Mouse (Mus musculus) intestine, embryonic 14.5 days (tissue): ENCODE results near the gene Mob3c. TPM values are rescaled to one million over a fixed set of nuclear protein-coding genes. Genes with fewer than 3 reads are reported as not detected.

Source experiments
- ATAC-seq: fragments of 200-750 bp; cut with Nextera tagmentation; replicated peaks from 2 replicates; pipeline ENCODE4 v1.8.0; 2017; ENCODE audit warnings: low read depth, moderate number of reproducible peaks, moderate TSS enrichment, moderate library complexity; ENCODE audit not compliant: low FRiP score, low TSS enrichment
- DNase-seq: peaks from one replicate; pipeline ENCODE4 v3.0.0-alpha.2; 2018; ENCODE audit warnings: low spot score
- H3K27ac ChIP-seq: fragments of 300-500 bp; sonication (generic); 2 replicates; pipeline ENCODE4 v1.5.1; 2014; ENCODE audit warnings: low read depth, mild to moderate bottlenecking, control low read depth
- H3K27me3 ChIP-seq: fragments of 300-500 bp; sonication (generic); replicated peaks from 2 replicates; pipeline ENCODE4 v1.6.1; 2014; ENCODE audit warnings: low read length, control low read depth; ENCODE audit not compliant: control insufficient read depth, insufficient read depth
- H3K36me3 ChIP-seq: fragments of 300-500 bp; sonication (generic); 2 replicates; pipeline ENCODE4 v1.6.1; 2014; ENCODE audit warnings: low read length, control low read depth; ENCODE audit not compliant: control insufficient read depth, insufficient read depth
- H3K4me1 ChIP-seq: fragments of 300-500 bp; sonication (generic); replicated peaks from 2 replicates; pipeline ENCODE4 v1.6.1; 2014; ENCODE audit warnings: low read length, control low read depth, mixed read lengths; ENCODE audit not compliant: control insufficient read depth, insufficient read depth
- H3K4me2 ChIP-seq: fragments of 300-500 bp; sonication (generic); 2 replicates; pipeline ENCODE4 v1.6.1; 2014; ENCODE audit warnings: low read length
- H3K4me3 ChIP-seq: fragments of 300-500 bp; sonication (generic); 2 replicates; pipeline ENCODE4 v1.5.1; 2014; ENCODE audit warnings: low read depth, low read length, control low read depth, mixed read lengths
- H3K9ac ChIP-seq: fragments of 300-500 bp; sonication (generic); 2 replicates; pipeline ENCODE4 v1.6.1; 2014; ENCODE audit warnings: mild to moderate bottlenecking, low read length
- H3K9me3 ChIP-seq: fragments of 300-500 bp; sonication (generic); 2 replicates; pipeline ENCODE4 v1.6.1; 2016; ENCODE audit warnings: low read length, control low read depth; ENCODE audit not compliant: control insufficient read depth
- WGBS: fragments of 180-500 bp; shearing (Covaris S2); extraction: QIAGEN DNeasy Blood & Tissue Kit; methylation state at CpG from one replicate; pipeline ENCODE4 v1.1.7; 2014; 5-methylcytosine and 5-hydroxymethylcytosine counted together
- polyA plus RNA-seq: library from polyadenylated mRNA; unstranded; fragments of >200 nt; fragmentation: Nextera tagmentation; extraction: Ambion mirVana; gene quantifications from 2 replicates; pipeline ENCODE4 v1.2.1, GENCODE M21; 2014

Mob3c gene
- polyA plus RNA-seq, 1 experiment from 2014 or later: 10.7 TPM

GRCm38 (mm10) chr4:115873231-115873630 lies 45.3 kb downstream of the Mob3c start:
- Histone ChIP-seq H3K27ac (no peak overlapping the region), H3K4me3 (no peak overlapping the region), H3K4me1 (0 out of 2 replicates have a peak, but pooled peaks cover 3% of the 10 kb centered on the region), H3K27me3 (no peaks in the 10 kb centered on the region), H3K4me2 (no peak overlapping the region), H3K9me3 (no peaks in the 10 kb centered on the region), H3K9ac (no peak overlapping the region), H3K36me3 (peaks cover 32% of the 10 kb centered on the region)
- no peak for ATAC-seq
- 82% methylated on average over 3 of the region's 3 CpGs for WGBS
- DNase-seq: no peak

DNA sequence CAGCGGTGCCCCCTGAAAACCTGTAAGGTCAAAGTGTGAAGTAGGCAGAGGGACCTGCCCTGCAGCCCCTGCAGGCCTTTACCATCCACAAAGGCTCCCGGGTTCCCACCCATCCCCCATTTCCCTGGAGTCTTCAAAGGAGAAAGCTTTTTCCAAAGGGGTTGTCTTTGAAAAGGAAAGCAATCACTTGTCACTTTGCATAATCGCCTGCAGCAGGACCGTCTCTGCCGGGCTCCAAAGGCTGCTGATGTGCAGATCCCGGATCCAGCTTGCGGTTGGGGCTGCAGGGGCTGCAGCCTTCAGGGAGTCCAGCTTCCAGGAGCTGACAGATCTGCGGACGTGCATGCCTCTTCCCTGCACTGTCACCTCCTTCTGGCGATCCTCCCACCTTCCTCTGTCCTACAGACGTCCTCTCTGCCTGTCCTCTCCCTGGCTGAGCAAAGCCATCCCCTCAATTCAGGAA lies 50.4 kb downstream of the Mob3c start:
- no peak overlapping the region for H3K9ac ChIP-seq
- H3K9me3 ChIP-seq: no peaks in the 10 kb centered on the region
- ATAC-seq (no peak), DNase-seq (no peak)
- H3K36me3 ChIP-seq: peaks cover 20% of the 10 kb centered on the region
- 12% methylated on average over 11 of the region's 11 CpGs for WGBS
- H3K4me2 ChIP-seq: no peak overlapping the region
- H3K4me3 ChIP-seq: no peak overlapping the region
- no peaks in the 10 kb centered on the region for H3K27me3 ChIP-seq
- H3K27ac ChIP-seq: no peak overlapping the region
- 0 out of 2 replicates have a peak, but pooled peaks cover 5% of the 10 kb centered on the region for H3K4me1 ChIP-seq

DNA sequence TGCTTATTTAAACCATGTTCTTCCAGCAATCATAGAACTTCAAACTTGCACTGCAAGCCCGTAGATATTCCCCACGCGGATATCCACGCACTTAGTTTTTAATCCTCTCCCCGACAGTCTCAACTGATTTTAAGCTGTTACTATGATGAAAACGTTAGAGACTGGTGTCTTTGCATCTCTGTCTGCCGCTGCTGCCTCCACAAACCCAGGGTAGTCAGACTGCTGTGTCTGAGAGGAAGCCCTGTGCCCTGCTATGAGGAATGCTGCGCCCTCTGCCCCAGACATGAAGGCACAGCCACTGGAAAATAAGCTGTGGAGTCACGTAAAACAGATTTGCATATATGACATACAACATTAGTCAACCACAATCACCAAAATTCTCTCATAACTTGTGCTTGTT lies 50.9 kb downstream of the Mob3c start:
- WGBS: 46% methylated on average over 9 of the region's 9 CpGs
- no peak overlapping the region for H3K4me3 ChIP-seq
- H3K9ac ChIP-seq: no peak overlapping the region
- 0 out of 2 replicates have a peak, but pooled peaks cover 5% of the 10 kb centered on the region for H3K4me1 ChIP-seq
- no peak overlapping the region for H3K4me2 ChIP-seq
- no peaks in the 10 kb centered on the region for H3K9me3 ChIP-seq
- H3K36me3 ChIP-seq: peaks cover 14% of the 10 kb centered on the region
- ATAC-seq (no peak), DNase-seq (no peak)
- H3K27me3 ChIP-seq: no peaks in the 10 kb centered on the region
- H3K27ac ChIP-seq: no peak overlapping the region

DNA sequence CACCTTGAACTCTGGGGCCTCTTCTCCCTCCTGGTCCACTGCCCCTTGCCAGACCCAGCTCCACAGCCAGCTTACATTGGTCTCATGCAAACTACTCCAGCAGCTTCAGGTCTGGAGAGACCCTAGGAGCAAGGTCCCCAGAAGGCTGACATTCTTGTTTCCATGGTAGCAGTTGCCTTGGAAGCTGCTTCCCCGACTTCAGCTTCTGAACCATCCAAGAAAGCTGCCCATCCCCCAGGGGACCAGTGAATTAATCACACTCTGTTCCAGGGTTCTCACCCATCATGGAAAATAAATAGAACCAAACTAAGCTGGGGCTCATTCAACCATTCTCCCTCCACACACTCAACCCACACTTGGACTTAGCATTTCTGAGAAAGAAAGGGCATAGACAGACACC lies 53.3 kb downstream of the Mob3c start:
- no peaks in the 10 kb centered on the region for H3K27me3 ChIP-seq
- 0 out of 2 replicates have a peak, but pooled peaks cover 5% of the 10 kb centered on the region for H3K4me1 ChIP-seq
- no peaks in the 10 kb centered on the region for H3K36me3 ChIP-seq
- ATAC-seq (no peak), DNase-seq (no peak)
- no peak overlapping the region for H3K9ac ChIP-seq
- no peak overlapping the region for H3K27ac ChIP-seq
- H3K4me2 ChIP-seq: no peak overlapping the region
- no peaks in the 10 kb centered on the region for H3K9me3 ChIP-seq
- no peak overlapping the region for H3K4me3 ChIP-seq
- 25% methylated on average over 1 of the region's 1 CpGs for WGBS

- Histone ChIP-seq H3K9me3 (no peaks in the 10 kb centered on the region), H3K4me2 (no peak overlapping the region), H3K27ac (no peak overlapping the region), H3K4me3 (no peak overlapping the region), H3K36me3 (no peaks in the 10 kb centered on the region), H3K4me1 (0 out of 2 replicates have a peak, but pooled peaks cover 5% of the 10 kb centered on the region), H3K9ac (no peak overlapping the region), H3K27me3 (no peaks in the 10 kb centered on the region)
- 60% methylated on average over 4 of the region's 4 CpGs for WGBS
- no peak for ATAC-seq
- DNase-seq: no peak
Observed at GRCm38 (mm10) chr4:115882195-115882594, 54.3 kb downstream of the Mob3c start.

- WGBS: 69% methylated on average over 6 of the region's 6 CpGs
- Histone ChIP-seq H3K36me3 (no peaks in the 10 kb centered on the region), H3K4me3 (no peak within 1 kb of the TSS), H3K27ac (no peak within 1 kb of the TSS), H3K27me3 (no peaks in the 10 kb centered on the region; the same call in 1 of the 2 replicates), H3K4me1 (no peaks in the 10 kb centered on the region), H3K9ac (no peak within 1 kb of the TSS), H3K9me3 (no peaks in the 10 kb centered on the region), H3K4me2 (no peak within 1 kb of the TSS)
- no peak for DNase-seq
- ATAC-seq: no peak
Observed at GRCm38 (mm10) chr4:115884022-115884421, 56.1 kb downstream of the Mob3c start, which contains the start of gene Kncn. Kncn (plus strand) TSS chr4:115884400.

Other genes with a start within 250 kb of the Mob3c start
- not detected in 2 replicates for gene Cyp4a32, start 227.1 kb upstream of the Mob3c start, polyA plus RNA-seq
- 1.7 and 2.6 TPM in 2 replicates for gene Cyp4b1, start 180.4 kb upstream of the Mob3c start, polyA plus RNA-seq
- gene Efcab14, start 90.3 kb upstream of the Mob3c start, polyA plus RNA-seq: 46.1 and 49.2 TPM in 2 replicates
- 0.39 TPM in 2 replicates for gene Tex38, start 47.1 kb upstream of the Mob3c start, polyA plus RNA-seq
- gene Atpaf1, start 43.3 kb upstream of the Mob3c start, polyA plus RNA-seq: 62.7 and 73.0 TPM in 2 replicates
- gene Mknk1, start 11.1 kb downstream of the Mob3c start, polyA plus RNA-seq: 21.3 and 24.7 TPM in 2 replicates
- gene Kncn, start 56.3 kb downstream of the Mob3c start, polyA plus RNA-seq: not detected in 2 replicates
- gene 6430628N08Rik, start 62.6 kb downstream of the Mob3c start, polyA plus RNA-seq: not detected in 2 replicates
- gene Dmbx1, start 111.8 kb downstream of the Mob3c start, polyA plus RNA-seq: 0.07 TPM in 1 of 2 replicates, not detected in the other
- gene Faah, start 189.8 kb downstream of the Mob3c start, polyA plus RNA-seq: 13.5 and 19.2 TPM in 2 replicates
- 21.6 and 22.4 TPM in 2 replicates for gene Nsun4, start 225.8 kb downstream of the Mob3c start, polyA plus RNA-seq
- gene Uqcrh, start 247.0 kb downstream of the Mob3c start, polyA plus RNA-seq: 595 and 617 TPM in 2 replicates
- 73.4 and 78.9 TPM in 2 replicates for gene Lrrc41, start 247.2 kb downstream of the Mob3c start, polyA plus RNA-seq